Mouse (Mus musculus): ENCODE data around the gene Syna.

Syna gene

DNA sequence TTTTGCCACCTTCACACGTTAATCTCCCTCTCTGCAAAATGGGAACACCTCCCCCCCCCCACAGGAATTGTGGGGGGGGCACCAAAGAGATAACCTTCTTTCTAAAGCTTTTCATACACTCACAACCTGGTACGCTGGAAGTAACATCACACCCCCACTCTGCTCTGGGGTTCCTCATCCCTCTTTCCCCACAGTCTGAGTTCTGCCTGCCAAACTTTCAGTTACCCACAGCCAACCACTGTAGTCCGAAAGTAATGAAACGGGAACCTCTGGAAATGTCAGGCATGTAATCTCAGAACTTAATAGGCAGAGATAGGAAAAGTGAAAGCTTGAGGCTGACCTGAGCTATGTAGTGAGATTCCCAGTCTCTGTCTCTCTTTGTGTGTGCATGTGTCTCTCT is 7.5 kb upstream of the Syna start:
- in situ Hi-C loops (cut with MboI) = no loop called here

GRCm38 (mm10) chr5:134565696-134566095 is 5.7 kb upstream of the Syna start:
- in situ Hi-C loops (cut with MboI) = no loop called here

GRCm38 (mm10) chr5:134564272-134564671 is 4.3 kb upstream of the Syna start:
- in situ Hi-C loops (cut with MboI) = no loop called here

DNA sequence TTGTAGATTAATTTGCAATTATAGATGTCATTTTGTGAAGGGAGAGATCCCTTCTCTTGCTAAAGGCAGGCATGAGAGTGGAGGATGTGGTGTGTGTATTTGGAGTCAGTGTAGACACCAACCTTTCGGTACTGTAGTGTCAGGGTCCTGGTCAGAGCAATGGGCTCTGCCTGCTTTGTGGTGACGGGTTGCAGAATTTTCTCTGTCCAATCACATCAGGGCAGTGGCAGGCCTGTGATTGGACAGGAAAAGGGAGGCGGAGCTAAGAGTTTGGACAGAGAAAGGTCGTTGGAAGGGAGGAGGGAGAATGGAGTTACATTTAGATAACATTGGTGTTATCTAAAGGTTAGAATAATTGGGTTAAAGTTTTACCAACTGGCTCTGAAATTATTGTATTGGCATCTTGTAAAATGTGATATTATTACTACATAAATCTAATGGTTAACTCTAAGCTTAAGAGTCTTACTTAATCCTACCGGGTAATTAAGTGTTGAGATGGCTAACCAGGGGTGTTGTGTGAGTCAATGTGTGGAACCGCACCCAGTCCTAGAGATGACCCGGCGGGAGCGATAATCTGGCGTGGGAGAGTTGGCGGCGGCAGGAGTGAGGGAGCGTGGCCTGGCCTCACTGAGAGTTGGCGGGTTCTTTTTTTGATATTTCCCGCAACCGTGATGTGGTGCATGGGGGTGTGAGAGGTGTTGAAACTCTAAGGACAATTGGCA is 640 bp upstream of the Syna start:
- in situ Hi-C loops (cut with MboI) = no loop called here

GRCm38 (mm10) chr5:134555463-134556164 is 4.4 kb downstream of the Syna start:
- in situ Hi-C loops (cut with MboI) = no loop called here

DNA sequence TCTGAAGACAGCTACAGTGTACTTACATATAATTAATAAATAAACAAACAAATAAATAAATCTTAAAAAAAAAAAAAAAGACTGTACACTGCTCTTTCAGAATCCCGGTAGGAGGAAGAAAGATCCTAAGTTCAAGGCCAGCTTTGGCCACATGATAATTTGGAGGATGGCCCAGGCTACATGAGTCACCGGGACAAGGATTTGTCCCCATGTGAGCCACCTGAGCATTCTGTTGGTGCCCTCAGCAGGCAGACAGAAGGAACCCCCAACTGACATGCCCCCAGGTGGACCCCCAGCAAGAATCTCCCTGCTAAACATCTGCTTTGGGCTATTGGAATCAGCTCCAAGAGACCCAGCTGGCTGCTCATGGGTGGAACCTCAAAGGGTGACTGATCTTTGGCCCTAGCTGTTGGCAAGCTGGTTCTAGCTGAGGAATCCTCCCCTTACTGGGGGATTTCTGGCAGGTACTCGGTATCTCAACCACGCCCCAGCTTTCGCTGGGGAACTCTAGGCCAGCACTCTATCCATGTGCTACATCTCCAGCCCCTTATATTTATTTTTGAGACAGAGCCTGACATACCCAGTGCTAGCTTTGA is 5.9 kb downstream of the Syna start:
- in situ Hi-C loops (cut with MboI) = no loop called here

DNA sequence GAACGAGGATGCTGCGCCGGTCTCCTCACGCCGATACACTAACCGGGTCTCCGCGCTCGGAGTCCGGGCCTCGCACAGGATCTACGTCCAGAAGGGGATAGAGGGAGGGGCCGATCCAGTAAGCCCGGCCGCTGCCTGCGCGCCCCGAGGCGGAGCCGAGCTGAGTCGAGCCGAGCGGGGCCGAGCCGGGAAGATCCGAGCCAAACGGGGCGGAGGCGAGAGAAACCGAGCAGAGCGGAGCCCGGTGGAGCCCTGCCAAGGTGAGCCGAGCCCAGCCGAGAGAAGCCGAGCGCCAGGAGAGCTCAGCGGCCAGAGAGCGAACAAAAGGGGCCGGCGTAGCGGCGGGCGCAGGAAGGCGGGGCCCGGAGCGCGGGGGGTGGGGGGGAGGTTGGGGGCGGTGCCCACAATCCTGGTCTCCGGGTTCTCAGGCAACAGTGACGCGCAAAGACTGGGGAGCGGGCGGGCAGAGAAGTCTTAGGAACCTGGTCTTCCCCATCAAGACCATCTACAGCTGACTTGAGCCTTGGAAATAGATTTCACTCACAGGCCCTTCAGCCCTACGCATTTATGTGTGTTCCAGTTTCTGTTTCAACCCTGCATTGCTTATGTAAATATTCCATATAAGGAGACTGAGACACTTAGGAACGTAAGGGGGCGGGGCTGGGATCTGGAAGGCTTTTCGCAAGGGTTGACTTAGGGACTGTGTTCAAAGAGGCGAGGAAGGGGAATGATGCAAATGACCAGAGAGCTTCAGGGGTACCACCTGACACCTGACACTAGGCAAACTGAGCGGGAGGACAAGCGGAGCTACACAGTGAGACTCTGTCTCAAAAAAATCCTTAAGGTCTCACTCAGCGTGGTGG is 7.6 kb downstream of the Syna start, which contains the start of gene Clip2:
Gene Clip2 (minus strand): TSS at position 325 of the 863 bp plus-strand sequence.
- in situ Hi-C loops (cut with MboI) = no loop called here

GRCm38 (mm10) chr5:134551233-134552109 is 8.5 kb downstream of the Syna start:
- in situ Hi-C loops (cut with MboI) = no loop called here

DNA sequence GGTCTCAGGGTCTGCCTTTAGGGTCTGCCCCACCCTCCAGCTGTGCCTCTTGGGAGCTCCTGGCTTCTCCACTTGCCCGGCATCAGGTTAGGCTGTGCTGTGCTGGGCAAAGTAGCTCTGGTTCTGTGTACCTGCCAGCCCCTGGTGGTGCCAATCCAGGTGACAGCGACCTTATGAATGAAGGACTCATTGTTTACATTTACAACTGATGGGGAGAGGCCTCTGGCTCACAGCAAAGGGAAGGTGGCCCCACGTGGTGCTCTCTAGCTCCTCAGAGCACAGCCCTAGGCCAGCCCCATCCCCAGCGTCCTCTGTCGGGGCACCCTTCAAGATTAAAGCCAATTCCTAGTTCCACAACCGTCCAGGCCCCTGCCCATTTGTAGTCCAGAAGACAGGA is 9.1 kb downstream of the Syna start:
- in situ Hi-C loops (cut with MboI) = no loop called here

DNA sequence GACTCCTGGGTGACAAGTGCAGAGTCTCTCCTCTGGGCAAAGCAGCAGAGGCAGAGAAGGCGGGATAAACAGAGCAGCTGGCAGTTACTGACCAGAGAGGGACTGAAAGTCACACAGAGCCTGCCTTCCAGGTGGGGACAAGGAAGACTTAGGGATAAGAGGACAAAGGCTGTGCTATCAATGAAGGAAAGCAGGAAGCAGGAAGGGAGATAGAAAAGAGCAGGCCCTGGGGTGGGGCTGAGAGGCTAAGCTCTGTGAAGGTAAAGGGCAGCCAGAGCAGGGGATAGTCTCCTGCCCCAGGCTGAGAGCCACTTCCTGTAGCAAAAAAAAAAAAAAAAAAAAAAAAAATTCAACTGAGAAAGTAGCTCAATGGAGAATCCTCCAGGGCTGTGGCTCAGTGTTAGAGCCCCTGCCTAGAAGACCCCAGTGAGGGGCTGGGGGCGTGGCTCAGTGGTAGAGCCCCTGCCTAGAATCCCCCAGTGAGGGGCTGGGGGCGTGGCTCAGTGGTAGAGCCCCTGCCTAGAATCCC is 10.3 kb downstream of the Syna start:
- in situ Hi-C loops (cut with MboI) = no loop called here

GRCm38 (mm10) chr5:134548306-134548705 is 11.7 kb downstream of the Syna start:
- in situ Hi-C loops (cut with MboI) = no loop called here

DNA sequence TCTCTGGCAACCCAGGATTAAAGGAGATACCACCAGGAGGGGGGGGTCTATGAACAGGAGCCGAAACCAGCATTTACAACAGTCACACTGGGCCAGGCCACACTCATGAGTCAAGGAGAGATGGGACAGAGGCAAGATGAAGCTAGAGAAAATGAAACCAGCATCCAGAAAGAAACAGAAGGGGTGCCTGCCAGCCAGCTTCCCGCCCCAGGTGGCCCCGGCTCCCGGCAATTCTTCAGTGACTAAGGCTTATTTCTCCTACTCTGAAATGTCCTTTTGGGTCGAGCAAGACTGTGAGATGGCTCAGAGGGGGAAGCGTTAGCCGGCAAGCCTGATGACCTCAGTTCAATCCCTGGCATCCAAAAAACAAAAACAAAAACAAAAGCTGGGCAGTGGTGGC is 13.2 kb downstream of the Syna start:
- in situ Hi-C loops (cut with MboI) = no loop called here

DNA sequence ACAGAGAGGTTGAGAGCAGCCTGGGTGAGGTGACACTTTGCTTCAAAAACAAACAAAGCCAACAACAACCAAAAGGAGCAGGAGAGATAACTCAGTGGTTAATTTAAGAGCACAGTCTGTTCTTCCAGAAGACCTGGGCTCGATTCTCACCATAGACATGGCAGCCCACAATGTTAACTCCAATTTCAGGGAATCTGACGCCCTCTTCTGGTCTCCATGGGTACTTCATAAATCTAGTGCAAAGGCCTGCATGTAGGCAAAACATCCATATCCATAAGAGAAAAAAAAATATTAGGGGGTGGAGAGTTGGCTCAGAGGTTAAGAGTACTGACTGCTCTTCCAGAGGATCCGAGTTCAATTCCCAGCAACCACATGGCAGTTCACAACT is 14.7 kb downstream of the Syna start:
- in situ Hi-C loops (cut with MboI) = no loop called here

DNA sequence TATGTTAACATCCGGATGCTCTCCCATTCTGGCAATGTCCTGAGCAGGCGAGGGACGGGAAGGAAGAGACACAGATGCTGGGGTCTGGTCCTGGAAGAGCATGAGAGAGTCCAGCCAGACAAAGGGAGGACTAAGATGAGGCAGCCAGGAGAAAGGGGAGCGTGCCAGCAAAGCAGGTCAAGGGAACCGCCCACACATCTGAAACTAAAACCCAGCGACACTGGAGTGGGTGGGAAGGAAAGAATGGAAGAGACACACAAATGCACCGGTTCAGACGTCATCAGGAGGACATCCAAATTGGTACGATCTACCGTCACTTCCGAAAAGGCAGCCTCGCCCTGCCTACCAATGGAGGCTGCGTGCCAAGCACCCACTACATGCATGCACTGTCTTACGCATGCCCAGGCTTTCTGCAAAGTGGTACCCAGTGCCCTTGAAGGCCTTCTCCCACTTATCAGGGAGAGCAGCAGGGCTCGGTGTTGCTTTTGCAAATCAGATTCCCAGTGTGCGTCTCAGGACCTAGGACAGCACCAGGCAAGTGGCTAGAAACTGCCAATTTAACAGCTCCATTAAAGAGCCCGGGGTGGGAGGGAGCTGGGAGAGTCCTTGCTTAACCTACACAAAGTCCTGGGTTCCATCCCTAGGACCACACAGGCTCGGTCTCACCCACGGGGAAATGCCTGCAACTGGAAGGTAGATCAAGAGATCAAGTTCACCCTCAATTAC is 15.3 kb downstream of the Syna start:
- in situ Hi-C loops (cut with MboI) = no loop called here

GRCm38 (mm10) chr5:134541640-134542039 is 18.3 kb downstream of the Syna start:
- in situ Hi-C loops (cut with MboI) = no loop called here

DNA sequence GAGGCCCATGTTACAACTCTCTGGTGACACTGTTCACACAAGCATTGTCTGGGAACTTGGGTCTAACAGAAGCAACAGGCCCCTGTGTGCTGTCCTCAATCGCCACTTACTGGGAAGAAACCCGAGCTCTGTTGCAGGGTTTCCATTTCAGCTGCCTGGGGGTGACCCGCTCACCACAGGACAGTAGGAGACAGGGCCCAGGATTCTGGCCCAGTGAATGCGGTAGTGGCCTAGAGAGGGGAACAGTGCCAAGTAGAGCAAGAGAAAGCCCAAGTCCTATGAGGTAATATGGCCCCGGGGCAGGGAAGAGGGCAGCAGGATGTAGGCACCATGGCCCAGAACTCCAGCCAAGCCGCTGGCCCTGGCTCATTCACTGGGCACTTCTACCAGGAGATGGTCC is 19.1 kb downstream of the Syna start:
- in situ Hi-C loops (cut with MboI) = no loop called here

DNA sequence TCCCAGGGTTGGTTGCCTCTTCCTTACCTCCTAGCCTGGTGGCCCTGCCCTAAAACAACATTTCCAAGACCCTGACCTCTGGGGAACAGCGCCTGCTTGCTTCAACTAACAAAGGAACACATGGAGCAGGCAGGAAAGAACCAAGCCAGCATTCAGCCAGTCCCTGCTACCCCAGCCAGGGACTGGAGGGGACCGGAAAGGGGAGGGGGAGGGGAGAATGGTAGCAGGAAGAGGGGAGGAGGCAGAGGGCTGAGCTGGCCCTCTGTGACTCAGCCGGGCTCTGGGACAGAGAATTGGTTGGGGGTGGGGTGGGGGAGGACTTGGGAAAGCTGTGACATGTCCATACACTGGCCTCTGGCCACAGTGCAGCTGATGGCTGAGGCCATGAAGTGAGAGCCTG is 20.1 kb downstream of the Syna start:
- in situ Hi-C loops (cut with MboI) = no loop called here

DNA sequence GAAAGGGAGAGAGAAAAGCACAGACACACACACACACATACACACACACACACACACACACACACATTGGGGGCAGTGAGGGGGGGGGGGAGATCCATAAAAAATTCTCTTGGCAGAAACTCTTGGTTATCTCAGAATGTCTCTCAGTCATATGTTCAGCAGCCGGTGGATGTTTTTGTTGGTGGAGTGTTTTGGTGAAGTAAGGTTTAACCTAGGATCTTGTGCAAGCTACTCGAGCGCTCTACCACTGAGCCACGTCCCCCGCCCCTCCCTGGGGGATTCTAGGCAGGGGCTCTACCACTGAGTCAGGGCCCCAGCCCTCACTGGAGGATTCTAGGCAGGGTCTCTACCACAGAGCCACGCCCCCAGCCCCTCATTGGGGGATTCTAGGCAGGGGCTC is 23.9 kb downstream of the Syna start:
- in situ Hi-C loops (cut with MboI) = no loop called here

DNA sequence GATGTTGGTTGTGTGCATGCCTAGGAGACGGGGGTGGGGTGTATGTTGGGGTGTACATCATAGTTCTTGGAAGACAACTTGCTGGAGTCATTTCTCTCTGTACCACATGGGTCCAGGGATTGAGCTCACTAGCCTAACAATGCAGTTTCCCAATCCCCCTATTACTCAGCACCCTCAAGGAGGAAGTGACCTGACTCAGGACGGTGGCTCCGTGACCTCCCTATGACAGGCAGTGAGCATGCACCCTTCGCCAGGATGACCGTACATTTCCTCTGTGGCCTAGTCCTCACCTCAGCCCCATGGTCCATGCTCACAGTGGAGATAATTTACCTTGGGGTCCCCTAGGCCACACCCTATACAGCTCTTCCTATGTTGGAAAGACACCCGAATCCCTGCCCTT is 27.6 kb downstream of the Syna start:
- in situ Hi-C loops (cut with MboI) = no loop called here

DNA sequence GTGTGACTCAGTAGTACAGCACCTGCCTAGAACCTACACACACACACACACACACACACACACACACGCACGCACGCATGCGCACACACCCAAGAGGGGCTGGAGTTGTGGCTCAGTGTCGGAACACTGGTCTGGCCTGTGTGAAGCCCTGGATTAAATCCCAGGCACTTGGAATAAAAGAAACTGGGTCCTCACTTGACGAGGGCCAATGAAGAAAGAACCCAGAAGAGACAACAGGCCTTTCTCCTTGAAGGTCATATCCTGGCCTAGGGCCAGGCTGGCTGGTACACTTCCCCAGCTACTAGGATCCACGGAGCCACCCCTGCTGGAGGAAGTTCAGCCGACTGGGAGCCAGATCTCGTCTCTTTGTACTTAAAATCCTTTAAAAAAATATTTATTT is 28.4 kb downstream of the Syna start:
- in situ Hi-C loops (cut with MboI) = no loop called here

All from mature B cell (primary cell).